10 mouse cellular contexts compared by ENCODE assay signal in the genomic region with DNA sequence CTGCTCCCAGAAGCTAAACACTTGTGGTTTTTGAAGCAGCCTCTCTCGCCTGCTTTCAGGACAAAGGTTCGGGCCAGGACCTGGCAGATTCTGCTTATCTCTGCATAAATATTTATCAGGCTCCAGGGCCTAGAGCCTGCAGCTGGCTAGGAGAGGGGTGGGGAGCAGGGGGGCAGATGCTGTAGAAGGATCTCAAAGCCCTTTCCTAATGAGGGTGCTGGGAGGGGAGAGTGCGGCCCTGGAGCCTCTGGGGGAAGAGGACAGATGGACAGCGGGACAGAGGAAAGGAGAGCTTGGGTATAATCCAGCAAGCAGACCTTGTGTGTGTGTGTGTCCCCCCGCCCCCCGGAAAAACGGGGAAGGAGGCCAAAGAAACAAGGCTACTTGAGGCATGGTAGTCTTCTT. TPM values are rescaled to one million over a fixed set of nuclear protein-coding genes. Genes with fewer than 3 reads are reported as not detected.
DNase-seq lines count a peak whose midpoint lies in the region; ATAC-seq and TF ChIP-seq lines count a peak whose summit lies in the region.
"Had no signal": no experiment of that assay in that cellular context is flagged by ENCODE, and none has a peak within 500 bp of the region (broad histone marks: within the 10 kb centered on the region; RNA-seq: fewer than 3 reads in every experiment).

No protein-coding gene starts in this region.

- no peak for DNase-seq in embryonic facial prominence, embryonic 10.5 days (ENCODE audit: low spot score)
- no peak for DNase-seq in layer of hippocampus, postnatal 36 days
- no peak for DNase-seq in kidney, adult 9 months
- DNase-seq: cerebellum, adult 18-20 months; kidney, postnatal 25 days had no signal

- no peak overlapping the region for H3K4me3 ChIP-seq in intestine, embryonic 15.5 days (replicated peaks)
- no peak overlapping the region for H3K4me3 ChIP-seq in intestine, postnatal 0 days (ENCODE audit: low read depth, low read length)
- peak overlapping the region; percentile 51; the same call in 1 of the 2 replicates for H3K4me3 ChIP-seq in embryonic facial prominence, embryonic 10.5 days
- H3K4me3 ChIP-seq in hindbrain, embryonic 12.5 days: no peak overlapping the region
- no peak overlapping the region for H3K4me3 ChIP-seq in midbrain, embryonic 13.5 days (replicated peaks)

- peak overlapping the region; percentile 65 for H3K27ac ChIP-seq in intestine, embryonic 15.5 days
- H3K27ac ChIP-seq in intestine, postnatal 0 days (ENCODE audit: low read depth, low read length): no peak overlapping the region
- peak overlapping the region; percentile 88 for H3K27ac ChIP-seq in embryonic facial prominence, embryonic 10.5 days (replicated peaks)
- H3K27ac ChIP-seq in hindbrain, embryonic 12.5 days: peak overlapping the region; percentile 78
- peak overlapping the region; percentile 88 for H3K27ac ChIP-seq in midbrain, embryonic 13.5 days

- WGBS in intestine, embryonic 15.5 days: 27% methylated on average over 7 of the region's 7 CpGs
- WGBS in intestine, postnatal 0 days: 36% methylated on average over 7 of the region's 7 CpGs
- WGBS in embryonic facial prominence, embryonic 10.5 days: 32% methylated on average over 7 of the region's 7 CpGs
- WGBS in hindbrain, embryonic 12.5 days: 19% methylated on average over 7 of the region's 7 CpGs
- 9% methylated on average over 7 of the region's 7 CpGs for WGBS in midbrain, embryonic 13.5 days

- H3K9me3 ChIP-seq in intestine, embryonic 15.5 days: no peaks in the 10 kb centered on the region
- H3K9me3 ChIP-seq in intestine, postnatal 0 days (ENCODE audit: control insufficient read depth): no peaks in the 10 kb centered on the region
- no peaks in the 10 kb centered on the region for H3K9me3 ChIP-seq in embryonic facial prominence, embryonic 10.5 days
- no peaks in the 10 kb centered on the region for H3K9me3 ChIP-seq in hindbrain, embryonic 12.5 days (replicated peaks)
- no peaks in the 10 kb centered on the region for H3K9me3 ChIP-seq in midbrain, embryonic 13.5 days

- peaks cover 3% of the 10 kb centered on the region; the same call in 1 of the 2 replicates for H3K27me3 ChIP-seq in intestine, embryonic 15.5 days (replicated peaks)
- H3K27me3 ChIP-seq in intestine, postnatal 0 days (replicated peaks; ENCODE audit: control insufficient read depth, insufficient read depth, low read length): peaks cover 11% of the 10 kb centered on the region; the same call in 1 of the 2 replicates
- H3K27me3 ChIP-seq in embryonic facial prominence, embryonic 10.5 days (replicated peaks; ENCODE audit: low read depth, poor library complexity, severe bottlenecking): peaks cover 28% of the 10 kb centered on the region
- no peaks in the 10 kb centered on the region for H3K27me3 ChIP-seq in hindbrain, embryonic 12.5 days
- H3K27me3 ChIP-seq in midbrain, embryonic 13.5 days: no peaks in the 10 kb centered on the region

- H3K4me1 ChIP-seq in intestine, embryonic 15.5 days (replicated peaks): peaks cover 28% of the 10 kb centered on the region
- H3K4me1 ChIP-seq in intestine, postnatal 0 days (replicated peaks; ENCODE audit: control insufficient read depth, insufficient read depth, low read length): no peaks in the 10 kb centered on the region; the same call in 1 of the 2 replicates
- peaks cover 60% of the 10 kb centered on the region for H3K4me1 ChIP-seq in embryonic facial prominence, embryonic 10.5 days
- H3K4me1 ChIP-seq in hindbrain, embryonic 12.5 days: peaks cover 51% of the 10 kb centered on the region
- peaks cover 69% of the 10 kb centered on the region for H3K4me1 ChIP-seq in midbrain, embryonic 13.5 days (replicated peaks)

- no peak overlapping the region for H3K9ac ChIP-seq in intestine, embryonic 15.5 days
- H3K9ac ChIP-seq in intestine, postnatal 0 days (ENCODE audit: low read depth, low read length): no peak overlapping the region
- H3K9ac ChIP-seq in hindbrain, embryonic 12.5 days: no peak overlapping the region
- peak overlapping the region; percentile 59 for H3K9ac ChIP-seq in midbrain, embryonic 13.5 days (replicated peaks)

- H3K4me2 ChIP-seq in intestine, embryonic 15.5 days (replicated peaks): no peak overlapping the region
- H3K4me2 ChIP-seq in intestine, postnatal 0 days (replicated peaks; ENCODE audit: low read depth): no peak overlapping the region
- peak overlapping the region; percentile 44 for H3K4me2 ChIP-seq in hindbrain, embryonic 12.5 days (replicated peaks)
- peak overlapping the region; percentile 50; the same call in 1 of the 2 replicates for H3K4me2 ChIP-seq in midbrain, embryonic 13.5 days (replicated peaks)

- peaks cover 5% of the 10 kb centered on the region for H3K36me3 ChIP-seq in intestine, embryonic 15.5 days
- H3K36me3 ChIP-seq in intestine, postnatal 0 days (ENCODE audit: control insufficient read depth, insufficient read depth): peaks cover 12% of the 10 kb centered on the region
- H3K36me3 ChIP-seq in embryonic facial prominence, embryonic 10.5 days (replicated peaks): peaks cover 15% of the 10 kb centered on the region
- peaks cover 9% of the 10 kb centered on the region for H3K36me3 ChIP-seq in hindbrain, embryonic 12.5 days
- H3K36me3 ChIP-seq in midbrain, embryonic 13.5 days: peaks cover 14% of the 10 kb centered on the region

- ATAC-seq in intestine, embryonic 15.5 days: no peak
- no peak for ATAC-seq in intestine, postnatal 0 days
- ATAC-seq in hindbrain, embryonic 12.5 days (ENCODE audit: low FRiP score): no peak
- 0 out of 2 replicates have a peak, but pooled peaks have one; percentile 8 for ATAC-seq in midbrain, embryonic 13.5 days
- no peak for ATAC-seq in activated CD4-positive, CD25-positive, alpha-beta regulatory T cell, adult 4 months

- TF ChIP-seq CTCF in intestine, postnatal 0 days (IDR thresholded peaks at IDR 0.05; ENCODE audit: low read depth): no peak

RNA-seq across cellular contexts. Expression of a gene that starts 24.3 kb away (rescaled TPM):
- 8.9 and 11.2 TPM in 2 replicates for polyA plus RNA-seq in intestine, embryonic 15.5 days (2015; fragmentation: Nextera tagmentation; extraction: Ambion mirVana)
- 3.9 and 4.4 TPM in 2 replicates for polyA plus RNA-seq in intestine, postnatal 0 days (2015; fragmentation: Nextera tagmentation; extraction: Ambion mirVana)
- polyA plus RNA-seq in embryonic facial prominence, embryonic 10.5 days (2016; fragmentation: Nextera tagmentation; extraction: Ambion mirVana): 13.2 and 21.4 TPM in 2 replicates
- 26.8 and 28.3 TPM in 2 replicates for polyA plus RNA-seq in hindbrain, embryonic 12.5 days (2016; fragmentation: Nextera tagmentation; extraction: Ambion mirVana)
- polyA plus RNA-seq in midbrain, embryonic 13.5 days (2015; fragmentation: Nextera tagmentation; extraction: Ambion mirVana): 18.9 and 24.6 TPM in 2 replicates
- not detected for polyA plus RNA-seq in activated CD4-positive, CD25-positive, alpha-beta regulatory T cell, adult 4 months (2017; shearing (Covaris generic))
- total RNA-seq in layer of hippocampus, postnatal 36 days (2021): 1 to 10 TPM; 4.3 to 4.6 TPM

RNA-seq across cellular contexts. Expression of a gene that starts 36.2 kb away (rescaled TPM):
- polyA plus RNA-seq in intestine, embryonic 15.5 days (2015; fragmentation: Nextera tagmentation; extraction: Ambion mirVana): 153 and 154 TPM in 2 replicates
- polyA plus RNA-seq in intestine, postnatal 0 days (2015; fragmentation: Nextera tagmentation; extraction: Ambion mirVana): 48.9 and 51.4 TPM in 2 replicates
- polyA plus RNA-seq in embryonic facial prominence, embryonic 10.5 days (2016; fragmentation: Nextera tagmentation; extraction: Ambion mirVana): 200 and 206 TPM in 2 replicates
- polyA plus RNA-seq in hindbrain, embryonic 12.5 days (2016; fragmentation: Nextera tagmentation; extraction: Ambion mirVana): 260 and 271 TPM in 2 replicates
- 282 and 315 TPM in 2 replicates for polyA plus RNA-seq in midbrain, embryonic 13.5 days (2015; fragmentation: Nextera tagmentation; extraction: Ambion mirVana)
- 100 to 1,000 TPM; 299 to 310 TPM for polyA plus RNA-seq in activated CD4-positive, CD25-positive, alpha-beta regulatory T cell, adult 4 months (2017; shearing (Covaris generic))
- 100 to 1,000 TPM; 143 to 166 TPM for total RNA-seq in layer of hippocampus, postnatal 36 days (2021)

RNA-seq across cellular contexts. Expression of a gene that starts 55.1 kb away (rescaled TPM):
- 0.82 and 1.9 TPM in 2 replicates for polyA plus RNA-seq in intestine, embryonic 15.5 days (2015; fragmentation: Nextera tagmentation; extraction: Ambion mirVana)
- 1.6 and 1.9 TPM in 2 replicates for polyA plus RNA-seq in intestine, postnatal 0 days (2015; fragmentation: Nextera tagmentation; extraction: Ambion mirVana)
- 3.4 and 4.3 TPM in 2 replicates for polyA plus RNA-seq in embryonic facial prominence, embryonic 10.5 days (2016; fragmentation: Nextera tagmentation; extraction: Ambion mirVana)
- polyA plus RNA-seq in hindbrain, embryonic 12.5 days (2016; fragmentation: Nextera tagmentation; extraction: Ambion mirVana): 1.4 and 2.6 TPM in 2 replicates
- polyA plus RNA-seq in midbrain, embryonic 13.5 days (2015; fragmentation: Nextera tagmentation; extraction: Ambion mirVana): 2.4 and 2.7 TPM in 2 replicates
- 1 to 10 TPM in 1 of 2 experiments, not detected in 1; 1.1 TPM for polyA plus RNA-seq in activated CD4-positive, CD25-positive, alpha-beta regulatory T cell, adult 4 months (2017; shearing (Covaris generic))
- not detected for total RNA-seq in layer of hippocampus, postnatal 36 days (2021)

Comparison
In these comparisons a context has a peak if more than half of its experiments do, and no peak if none do; other contexts are left out.
1. H3K4me2 ChIP-seq: peak in hindbrain, embryonic 12.5 days (single experiment) and midbrain, embryonic 13.5 days (single experiment); none in intestine, embryonic 15.5 days (single experiment) and intestine, postnatal 0 days (single experiment).